Mouse (Mus musculus) heart, adult 18-20 months (tissue): Measurements from ENCODE around the gene Capg. TPM values are rescaled to one million over a fixed set of nuclear protein-coding genes. Genes with fewer than 3 reads are reported as not detected.

ENCODE experiments used
- DNase-seq, 2 experiments: peaks; one replicate each; pipeline ENCODE4 v3.0.0; 2021 to 2022; ENCODE audit warnings: mixed read lengths in 1 of 2
- total RNA-seq, 2 experiments: library from RNA; stranded (reverse); gene quantifications; 2 replicates each; pipeline ENCODE4 v1.2.3; 2021

The Capg gene
- total RNA-seq, 2 experiments from 2014 or later: 9.4 to 11.9 TPM

DNA sequence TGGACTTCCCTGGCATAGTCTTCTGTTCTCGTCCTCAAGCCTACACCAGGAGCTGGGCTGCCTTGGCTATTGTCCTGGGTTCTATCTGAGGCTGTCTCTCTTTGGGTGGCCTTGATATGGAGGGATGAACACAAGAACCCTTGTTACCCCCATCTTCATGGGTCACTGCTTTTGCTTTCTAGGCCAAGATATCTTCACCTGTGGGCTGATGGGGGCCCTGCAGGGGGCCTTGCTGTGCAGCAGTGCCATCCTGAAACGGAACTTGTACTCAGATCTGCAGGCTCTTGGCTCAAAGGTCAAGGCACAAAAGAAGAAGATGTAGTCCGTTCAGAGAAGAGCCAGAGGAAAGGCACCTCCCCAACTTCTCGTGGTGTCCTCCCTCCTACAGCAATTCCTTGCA, 62.9 kb downstream of the Capg start:
- no peak for DNase-seq

DNA sequence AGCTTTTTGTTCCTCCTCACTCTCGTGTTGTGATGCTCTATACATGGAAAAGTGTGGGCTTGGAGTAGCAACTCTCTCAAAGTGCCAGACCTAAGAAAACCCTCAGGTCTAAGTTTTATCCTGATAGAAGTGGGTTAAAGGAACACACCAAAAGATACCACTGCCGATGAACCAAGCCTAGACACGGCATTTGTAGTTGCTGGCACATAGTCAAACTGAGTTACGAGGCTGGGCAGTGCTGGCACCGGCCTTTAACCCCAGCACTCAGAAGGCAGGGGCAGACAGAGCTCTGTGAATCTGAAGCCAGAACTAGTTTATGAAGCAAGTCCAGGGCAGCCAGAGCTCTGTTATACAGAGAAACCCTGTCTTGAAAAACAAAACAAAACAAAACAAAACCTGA, 63.5 kb downstream of the Capg start:
- DNase-seq: no peak

DNA sequence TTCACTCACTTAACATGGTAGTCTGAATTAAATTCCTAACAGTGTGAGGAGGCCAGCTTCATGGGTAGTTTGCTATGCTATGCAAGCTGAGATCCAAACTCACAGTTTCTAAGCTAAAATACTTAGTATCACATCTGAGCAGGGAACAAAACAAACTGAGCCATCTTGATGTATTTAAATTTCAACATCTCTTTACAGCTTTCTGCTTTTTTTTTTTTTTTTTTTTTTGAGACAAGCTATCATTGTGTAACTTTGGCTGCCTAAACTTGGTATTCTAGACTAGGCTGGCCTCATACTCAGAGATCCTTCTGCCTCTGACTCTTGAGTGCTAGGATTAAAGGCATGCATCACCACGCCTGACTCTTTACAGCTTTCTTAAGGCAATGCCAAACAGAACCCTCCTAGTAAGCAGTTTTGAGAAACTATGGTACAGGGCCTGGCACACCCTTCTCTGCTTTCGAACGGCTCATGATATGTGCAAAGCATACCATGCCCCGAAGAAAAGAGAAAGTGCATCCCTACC, 64.5 kb downstream of the Capg start:
- no peak for DNase-seq

DNA sequence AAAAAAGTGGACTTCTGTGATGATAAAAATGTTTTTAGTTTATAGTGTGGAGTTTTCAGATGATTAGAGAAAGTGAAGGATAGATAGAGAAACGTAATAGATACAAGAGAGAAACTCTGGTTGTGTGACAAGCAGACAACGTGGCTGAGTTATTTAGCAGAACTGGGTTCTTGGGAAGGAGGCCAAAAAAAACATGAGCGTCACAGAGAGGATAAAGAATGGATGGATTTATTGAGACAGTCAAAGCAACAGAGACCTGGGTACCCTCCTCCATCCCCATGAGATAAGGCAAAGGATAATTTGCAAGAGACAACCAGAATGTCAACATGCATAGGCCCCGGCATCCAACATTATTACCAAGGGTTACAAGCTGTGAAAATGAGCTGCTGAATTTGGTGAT, 66.1 kb downstream of the Capg start:
- DNase-seq: no peak

Other genes starting within 250 kb of the Capg start
- gene Sftpb, start 239.8 kb upstream of the Capg start, total RNA-seq: not detected
- gene Usp39, start 199.2 kb upstream of the Capg start, total RNA-seq: 10 to 100 TPM; 15.9 to 16.1 TPM
- gene 0610030E20Rik, start 197.1 kb upstream of the Capg start, total RNA-seq: 1 to 10 TPM; 8.4 to 8.5 TPM
- gene Tmem150a, start 188.9 kb upstream of the Capg start, total RNA-seq: 10 to 100 TPM; 20.0 to 22.6 TPM
- gene Rnf181, start 177.4 kb upstream of the Capg start, total RNA-seq: 10 to 100 TPM; 37.5 to 41.6 TPM
- 10 to 100 TPM; 48.9 to 61.5 TPM for gene Vamp5, start 163.9 kb upstream of the Capg start, total RNA-seq
- 10 to 100 TPM; 70.0 to 79.6 TPM for gene Vamp8, start 153.7 kb upstream of the Capg start, total RNA-seq
- gene Ggcx, start 130.1 kb upstream of the Capg start, total RNA-seq: 10 to 100 TPM; 26.0 to 34.2 TPM
- gene Mat2a, start 104.8 kb upstream of the Capg start, total RNA-seq: 100 to 1,000 TPM; 130 to 166 TPM
- gene Sh2d6, start 22.7 kb upstream of the Capg start, total RNA-seq: under 1 TPM in 1 of 2 experiments, not detected in 1; 0.25 TPM
- gene Elmod3, start 54.0 kb downstream of the Capg start, total RNA-seq: 10 to 100 TPM; 11.6 to 12.6 TPM
- gene Retsat, start 54.1 kb downstream of the Capg start, total RNA-seq: 100 to 1,000 TPM; 199 to 208 TPM
- gene Tgoln1, start 72.6 kb downstream of the Capg start, total RNA-seq: 10 to 100 TPM; 61.4 to 72.6 TPM
- 1 to 10 TPM; 8.2 to 9.2 TPM for gene Tcf7l1, start 244.9 kb downstream of the Capg start, total RNA-seq